Mouse (Mus musculus) layer of hippocampus, adult 2 months (tissue): ENCODE data around the gene Cacna2d1. TPM values are rescaled to one million over a fixed set of nuclear protein-coding genes. Genes with fewer than 3 reads are reported as not detected.

Experiments
- DNase-seq, 2 experiments: peaks; one replicate each; pipeline ENCODE4 v3.0.0; 2022; ENCODE audit warnings: low spot score in 2 of 2
- H3K27ac ChIP-seq: fragments of 200-600 bp; 2 replicates; pipeline ENCODE4 v1.8.1; 2022
- H3K4me3 ChIP-seq: fragments of 200-600 bp; 2 replicates; pipeline ENCODE4 v1.8.1; 2022; ENCODE audit warnings: mild to moderate bottlenecking
- CTCF ChIP-seq: fragments of 200-600 bp; conservative IDR thresholded peaks from 2 replicates; pipeline ENCODE4 v1.8.1; 2022; ENCODE audit warnings: antibody characterized with exemption, mild to moderate bottlenecking, moderate library complexity
- total RNA-seq, 2 experiments: library from RNA; stranded (reverse); gene quantifications; 2 replicates each; pipeline ENCODE4 v1.2.3; 2021

The Cacna2d1 gene
- total RNA-seq, 2 experiments from 2014 or later: 164 to 168 TPM

GRCm38 (mm10) chr5:16033569-16033968, 99.1 kb downstream of the Cacna2d1 start:
- TF ChIP-seq CTCF: no peak
- DNase-seq: no peak
- Histone ChIP-seq H3K27ac (no peak overlapping the region), H3K4me3 (no peak overlapping the region)

GRCm38 (mm10) chr5:16035259-16035658, 100.8 kb downstream of the Cacna2d1 start:
- no peak for DNase-seq
- Histone ChIP-seq H3K4me3 (no peak overlapping the region), H3K27ac (no peak overlapping the region)
- no peak for TF ChIP-seq CTCF

- no peak overlapping the region for H3K4me3 ChIP-seq
- H3K27ac ChIP-seq: no peak overlapping the region
- no peak for DNase-seq
- no peak for TF ChIP-seq CTCF
Observed at GRCm38 (mm10) chr5:16045147-16045878, 110.8 kb downstream of the Cacna2d1 start.

GRCm38 (mm10) chr5:16047452-16048191, 113.1 kb downstream of the Cacna2d1 start:
- no peak for DNase-seq
- no peak overlapping the region for H3K4me3 ChIP-seq
- TF ChIP-seq CTCF: no peak
- no peak overlapping the region for H3K27ac ChIP-seq

- peak; percentile 27 to 59 for DNase-seq
- Histone ChIP-seq H3K27ac (peak overlapping the region; percentile 43), H3K4me3 (no peak overlapping the region)
- TF ChIP-seq CTCF: no peak
Observed at GRCm38 (mm10) chr5:16056795-16057194, 122.3 kb downstream of the Cacna2d1 start.

GRCm38 (mm10) chr5:16062773-16063172, 128.3 kb downstream of the Cacna2d1 start:
- Histone ChIP-seq H3K4me3 (no peak overlapping the region), H3K27ac (peak overlapping the region; percentile 2; the same call in 1 of the 2 replicates)
- TF ChIP-seq CTCF: no peak
- no peak for DNase-seq

- H3K27ac ChIP-seq: peak overlapping the region; percentile 2; the same call in 1 of the 2 replicates
- DNase-seq: no peak
- TF ChIP-seq CTCF: no peak
- H3K4me3 ChIP-seq: no peak overlapping the region
Observed at GRCm38 (mm10) chr5:16063273-16063672, 128.8 kb downstream of the Cacna2d1 start.

- Histone ChIP-seq H3K27ac (no peak overlapping the region), H3K4me3 (no peak overlapping the region)
- TF ChIP-seq CTCF: no peak
- no peak for DNase-seq
Observed at GRCm38 (mm10) chr5:16063949-16064348, 129.5 kb downstream of the Cacna2d1 start.

- Histone ChIP-seq H3K4me3 (no peak overlapping the region), H3K27ac (peak overlapping the region; percentile 20; the same call in 1 of the 2 replicates)
- DNase-seq: no peak
- TF ChIP-seq CTCF: no peak
Observed at GRCm38 (mm10) chr5:16065816-16066215, 131.3 kb downstream of the Cacna2d1 start.

- no peak for TF ChIP-seq CTCF
- Histone ChIP-seq H3K4me3 (no peak overlapping the region), H3K27ac (no peak overlapping the region)
- DNase-seq: no peak
Observed at GRCm38 (mm10) chr5:16082253-16082652, 147.8 kb downstream of the Cacna2d1 start.

- H3K27ac ChIP-seq: peak overlapping the region; percentile 49; the same call in 1 of the 2 replicates
- TF ChIP-seq CTCF: no peak
- DNase-seq: no peak
- no peak overlapping the region for H3K4me3 ChIP-seq
Observed at GRCm38 (mm10) chr5:16086979-16087902, 152.8 kb downstream of the Cacna2d1 start.

GRCm38 (mm10) chr5:16087995-16088394, 153.5 kb downstream of the Cacna2d1 start:
- DNase-seq: no peak
- peak overlapping the region; percentile 49; the same call in 1 of the 2 replicates for H3K27ac ChIP-seq
- TF ChIP-seq CTCF: no peak
- H3K4me3 ChIP-seq: no peak overlapping the region

- no peak for DNase-seq
- TF ChIP-seq CTCF: no peak
- H3K4me3 ChIP-seq: no peak overlapping the region
- H3K27ac ChIP-seq: no peak overlapping the region
Observed at GRCm38 (mm10) chr5:16092540-16092939, 158.0 kb downstream of the Cacna2d1 start.
